Mouse (Mus musculus): Measurements from ENCODE around the gene Gcn1l1. TPM values are rescaled to one million over a fixed set of nuclear protein-coding genes. Genes with fewer than 3 reads are reported as not detected.
"Not testable (repeated sequence)": the region's sequence is repeated elsewhere in the genome, so short reads cannot be mapped to it uniquely, and the experiment has no call there.

Gene Gcn1l1
- polyA plus RNA-seq, 1 experiment from 2014 or later, result 55.6 TPM

DNA sequence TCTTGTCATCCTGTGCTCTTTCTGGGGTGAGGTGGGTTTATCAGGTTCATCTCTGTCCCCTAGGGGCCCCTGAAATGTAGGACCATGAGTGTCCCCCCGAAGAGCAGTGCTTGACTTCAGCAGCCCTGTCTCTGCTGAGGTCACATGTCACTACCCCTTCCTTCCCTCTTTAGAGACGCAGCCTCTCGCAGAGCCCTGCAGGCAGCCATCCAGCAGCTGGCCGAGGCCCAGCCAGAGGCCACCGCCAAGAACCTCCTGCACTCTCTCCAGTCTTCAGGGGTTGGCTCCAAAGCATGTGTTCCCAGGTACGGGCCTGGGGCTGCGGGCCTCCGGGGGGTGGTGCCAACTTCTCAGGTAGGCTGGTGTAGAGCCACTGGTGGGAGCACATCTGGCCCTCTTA is 9.9 kb downstream of the Gcn1l1 start:
- no peak overlapping the region for H3K27ac ChIP-seq (ENCODE audit: low read depth, low read length)
- no peaks in the 10 kb centered on the region for H3K27me3 ChIP-seq (replicated peaks; ENCODE audit: control insufficient read depth, insufficient read depth, low read length)
- no peaks in the 10 kb centered on the region for H3K9me3 ChIP-seq (ENCODE audit: control insufficient read depth, low read length)
- 81% methylated on average over 8 of the region's 8 CpGs for WGBS
- H3K36me3 ChIP-seq (ENCODE audit: control insufficient read depth, insufficient read depth, low read length), result peaks cover 73% of the 10 kb centered on the region
- no peak overlapping the region for H3K4me3 ChIP-seq (ENCODE audit: low read depth, low read length)
- ATAC-seq (replicated peaks; ENCODE audit: low FRiP score) (no peak), DNase-seq (ENCODE audit: low spot score) (no peak)
- H3K4me1 ChIP-seq (replicated peaks; ENCODE audit: control insufficient read depth, insufficient read depth, low read length), result 0 out of 2 replicates have a peak, but pooled peaks cover 2% of the 10 kb centered on the region
- no peak overlapping the region for H3K9ac ChIP-seq (ENCODE audit: low read depth, low read length)
- H3K4me2 ChIP-seq, result no peak overlapping the region

DNA sequence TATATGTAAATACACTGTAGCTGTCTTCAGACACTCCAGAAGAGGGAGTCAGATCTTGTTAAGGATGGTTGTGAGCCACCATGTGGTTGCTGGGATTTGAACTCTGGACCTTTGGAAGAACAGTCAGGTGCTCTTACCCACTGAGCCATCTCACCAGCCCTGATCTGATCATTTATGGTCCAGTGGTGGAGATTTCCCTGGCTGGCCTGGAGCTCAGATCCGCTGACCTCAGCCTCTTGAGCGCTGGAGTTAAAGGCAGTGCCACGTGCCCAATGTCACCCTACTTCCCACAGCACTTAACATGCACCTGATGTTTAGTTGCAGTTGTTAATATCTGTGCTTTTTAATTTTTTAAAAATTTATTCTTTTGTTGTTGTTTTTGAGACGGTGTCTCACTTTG is 12.6 kb downstream of the Gcn1l1 start:
- H3K27ac ChIP-seq (ENCODE audit: low read depth, low read length); H3K9me3 ChIP-seq (ENCODE audit: control insufficient read depth, low read length); H3K4me1 ChIP-seq (replicated peaks; ENCODE audit: control insufficient read depth, insufficient read depth, low read length); H3K27me3 ChIP-seq (replicated peaks; ENCODE audit: control insufficient read depth, insufficient read depth, low read length); H3K9ac ChIP-seq (ENCODE audit: low read depth, low read length); H3K4me3 ChIP-seq (ENCODE audit: low read depth, low read length); ATAC-seq (replicated peaks; ENCODE audit: low FRiP score); DNase-seq (ENCODE audit: low spot score); H3K4me2 ChIP-seq: not testable (repeated sequence)
- WGBS, result 94% methylated on average over 4 of the region's 4 CpGs
- peaks cover 87% of the 10 kb centered on the region for H3K36me3 ChIP-seq (ENCODE audit: control insufficient read depth, insufficient read depth, low read length)

DNA sequence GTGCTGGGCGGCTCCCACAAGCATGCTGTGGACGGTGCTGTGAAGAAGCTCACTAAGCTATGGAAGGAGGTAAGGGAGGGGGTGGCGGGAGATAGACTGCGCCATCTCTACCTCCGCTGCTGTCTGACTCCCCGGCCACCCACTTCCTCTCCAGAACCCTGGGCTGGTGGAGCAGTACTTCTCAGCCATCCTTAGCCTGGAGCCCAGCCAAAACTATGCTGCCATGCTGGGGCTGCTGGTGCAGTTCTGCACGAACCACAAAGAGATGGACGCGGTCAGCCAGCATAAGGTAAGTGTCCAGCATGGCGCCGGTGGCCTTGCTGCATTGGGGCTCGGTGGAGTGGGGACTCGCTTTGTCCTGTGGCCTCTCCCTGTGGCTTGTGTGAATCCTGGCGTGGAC is 13.9 kb downstream of the Gcn1l1 start:
- no peak overlapping the region for H3K27ac ChIP-seq (ENCODE audit: low read depth, low read length)
- 0 out of 2 replicates have a peak, but pooled peaks cover 2% of the 10 kb centered on the region for H3K4me1 ChIP-seq (replicated peaks; ENCODE audit: control insufficient read depth, insufficient read depth, low read length)
- no peak overlapping the region for H3K4me2 ChIP-seq
- H3K9ac ChIP-seq (ENCODE audit: low read depth, low read length), result no peak overlapping the region
- H3K36me3 ChIP-seq (ENCODE audit: control insufficient read depth, insufficient read depth, low read length), result peaks cover 92% of the 10 kb centered on the region
- H3K9me3 ChIP-seq (ENCODE audit: control insufficient read depth, low read length), result peaks cover 11% of the 10 kb centered on the region
- DNase-seq (ENCODE audit: low spot score) (no peak), ATAC-seq (replicated peaks; ENCODE audit: low FRiP score) (no peak)
- H3K27me3 ChIP-seq (replicated peaks; ENCODE audit: control insufficient read depth, insufficient read depth, low read length), result no peaks in the 10 kb centered on the region
- WGBS, result 92% methylated on average over 14 of the region's 14 CpGs
- H3K4me3 ChIP-seq (ENCODE audit: low read depth, low read length), result no peak overlapping the region

DNA sequence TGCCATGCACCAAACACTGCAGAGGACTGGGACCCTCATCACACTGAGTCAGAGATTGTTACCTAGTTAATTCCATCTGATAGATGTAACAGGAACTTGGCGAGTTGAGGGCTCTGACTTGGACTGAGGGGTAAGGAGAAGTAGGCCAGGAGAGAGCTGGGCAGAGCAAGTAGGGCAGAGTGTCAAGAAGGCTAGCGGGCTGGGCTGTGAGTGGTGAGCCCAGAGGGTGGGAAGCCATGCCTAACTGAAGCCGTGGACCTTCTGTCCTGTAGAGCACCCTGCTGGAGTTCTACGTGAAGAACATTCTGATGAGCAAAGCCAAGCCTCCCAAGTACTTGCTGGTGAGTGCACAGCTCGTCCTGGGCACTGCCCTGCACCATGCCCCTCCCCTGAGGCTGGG is 14.3 kb downstream of the Gcn1l1 start:
- no peak for ATAC-seq (replicated peaks; ENCODE audit: low FRiP score)
- Histone ChIP-seq H3K27ac (ENCODE audit: low read depth, low read length) (no peak overlapping the region), H3K4me2 (no peak overlapping the region), H3K27me3 (replicated peaks; ENCODE audit: control insufficient read depth, insufficient read depth, low read length) (no peaks in the 10 kb centered on the region), H3K9ac (ENCODE audit: low read depth, low read length) (no peak overlapping the region), H3K9me3 (ENCODE audit: control insufficient read depth, low read length) (peaks cover 11% of the 10 kb centered on the region), H3K4me3 (ENCODE audit: low read depth, low read length) (no peak overlapping the region), H3K36me3 (ENCODE audit: control insufficient read depth, insufficient read depth, low read length) (peaks cover 92% of the 10 kb centered on the region), H3K4me1 (replicated peaks; ENCODE audit: control insufficient read depth, insufficient read depth, low read length) (no peaks in the 10 kb centered on the region)
- 90% methylated on average over 5 of the region's 5 CpGs for WGBS
- no peak for DNase-seq (ENCODE audit: low spot score)

DNA sequence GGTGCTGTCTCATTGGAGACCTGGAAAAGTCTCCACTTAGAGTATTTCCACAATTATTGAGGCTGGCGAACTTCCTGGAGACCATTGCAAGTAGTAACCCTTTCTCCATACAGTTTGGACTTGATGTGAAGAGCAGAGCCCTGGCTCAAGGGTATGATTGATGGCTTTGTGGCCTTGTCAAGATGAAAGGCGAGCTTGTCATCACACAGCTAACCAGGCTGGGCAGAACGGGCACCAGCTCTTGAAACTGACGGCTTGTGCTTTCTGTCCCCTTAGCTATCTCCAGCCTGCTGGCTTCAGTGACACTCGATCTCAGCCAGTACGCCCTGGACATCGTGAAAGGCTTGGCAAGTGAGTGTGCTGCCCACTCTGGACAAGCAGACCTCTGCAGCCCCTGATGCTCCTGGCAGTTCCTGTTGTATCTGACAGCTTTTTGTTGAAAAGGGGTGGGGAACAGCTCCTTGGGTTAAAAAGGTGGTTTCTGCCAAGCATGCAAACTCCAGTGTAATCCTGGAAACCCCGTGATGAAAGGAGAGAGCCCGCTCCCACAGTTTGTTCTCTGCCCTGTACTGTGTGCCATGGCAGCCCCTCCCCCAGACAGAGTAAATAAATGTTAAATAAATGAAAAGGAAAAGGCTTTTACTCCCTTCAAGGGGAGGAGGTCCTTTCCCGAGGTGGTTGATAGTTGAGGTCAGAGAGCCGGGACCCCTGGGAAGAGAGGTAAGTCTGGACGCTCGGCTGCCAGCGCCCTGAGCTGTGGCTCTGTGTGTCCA is 15.4 kb downstream of the Gcn1l1 start:
- Histone ChIP-seq H3K27me3 (replicated peaks; ENCODE audit: control insufficient read depth, insufficient read depth, low read length) (no peaks in the 10 kb centered on the region), H3K4me1 (replicated peaks; ENCODE audit: control insufficient read depth, insufficient read depth, low read length) (no peaks in the 10 kb centered on the region), H3K4me2 (no peak overlapping the region), H3K27ac (ENCODE audit: low read depth, low read length) (no peak overlapping the region), H3K9ac (ENCODE audit: low read depth, low read length) (no peak overlapping the region), H3K9me3 (ENCODE audit: control insufficient read depth, low read length) (peaks cover 11% of the 10 kb centered on the region), H3K36me3 (ENCODE audit: control insufficient read depth, insufficient read depth, low read length) (peaks cover 92% of the 10 kb centered on the region), H3K4me3 (ENCODE audit: low read depth, low read length) (no peak overlapping the region)
- WGBS, result 86% methylated on average over 14 of the region's 14 CpGs
- no peak for ATAC-seq (replicated peaks; ENCODE audit: low FRiP score)
- no peak for DNase-seq (ENCODE audit: low spot score)

DNA sequence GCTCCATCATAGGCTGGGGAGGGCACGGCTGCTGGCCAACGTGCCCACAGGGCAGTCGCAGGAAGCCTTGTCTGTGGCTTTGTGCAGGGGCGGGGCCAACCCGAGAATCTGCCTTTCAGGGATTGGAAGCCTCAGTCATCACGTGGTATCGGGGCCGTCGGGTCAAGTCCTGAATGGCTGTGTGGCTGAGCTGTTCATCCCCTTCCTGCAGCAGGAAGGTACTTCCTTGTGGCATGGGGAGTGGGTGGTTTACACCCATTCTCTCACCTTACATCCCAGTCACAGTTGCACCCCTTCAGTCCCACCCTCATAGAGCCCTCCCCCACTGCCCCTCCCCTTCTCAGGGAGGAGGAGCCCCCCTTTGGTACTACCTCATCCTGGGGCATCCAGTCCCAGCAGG is 16.6 kb downstream of the Gcn1l1 start:
- no peak overlapping the region for H3K9ac ChIP-seq (ENCODE audit: low read depth, low read length)
- 91% methylated on average over 9 of the region's 9 CpGs for WGBS
- H3K27ac ChIP-seq (ENCODE audit: low read depth, low read length), result no peak overlapping the region
- peaks cover 88% of the 10 kb centered on the region for H3K36me3 ChIP-seq (ENCODE audit: control insufficient read depth, insufficient read depth, low read length)
- no peak for ATAC-seq (replicated peaks; ENCODE audit: low FRiP score)
- no peak overlapping the region for H3K4me2 ChIP-seq
- no peaks in the 10 kb centered on the region for H3K27me3 ChIP-seq (replicated peaks; ENCODE audit: control insufficient read depth, insufficient read depth, low read length)
- H3K4me1 ChIP-seq (replicated peaks; ENCODE audit: control insufficient read depth, insufficient read depth, low read length), result no peaks in the 10 kb centered on the region
- DNase-seq (ENCODE audit: low spot score), result no peak
- peaks cover 11% of the 10 kb centered on the region for H3K9me3 ChIP-seq (ENCODE audit: control insufficient read depth, low read length)
- H3K4me3 ChIP-seq (ENCODE audit: low read depth, low read length), result no peak overlapping the region

DNA sequence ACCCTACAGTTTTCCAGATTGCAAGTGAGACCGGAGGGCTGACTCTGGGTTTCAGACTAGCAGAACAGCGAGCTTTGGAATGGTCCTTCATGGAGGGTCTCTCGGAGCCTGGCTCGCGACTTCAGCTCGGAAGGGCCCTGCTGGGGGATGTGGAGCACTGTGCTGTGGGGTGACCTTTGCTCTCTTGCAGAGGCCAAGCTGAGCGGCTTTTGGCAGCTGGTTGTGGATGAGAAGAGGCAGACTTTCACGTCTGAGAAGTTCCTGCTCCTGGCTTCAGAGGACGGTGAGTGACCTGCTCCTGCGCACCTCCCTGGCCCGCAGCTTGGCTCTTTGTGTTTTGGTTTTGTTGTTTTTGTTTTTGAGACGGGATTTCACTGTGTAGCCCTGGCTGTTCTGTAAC is 20.6 kb downstream of the Gcn1l1 start:
- H3K27me3 ChIP-seq (replicated peaks; ENCODE audit: control insufficient read depth, insufficient read depth, low read length), result no peaks in the 10 kb centered on the region
- no peak overlapping the region for H3K4me2 ChIP-seq
- no peaks in the 10 kb centered on the region for H3K4me1 ChIP-seq (replicated peaks; ENCODE audit: control insufficient read depth, insufficient read depth, low read length)
- ATAC-seq (replicated peaks; ENCODE audit: low FRiP score) (no peak), DNase-seq (ENCODE audit: low spot score) (no peak)
- WGBS, result 81% methylated on average over 12 of the region's 12 CpGs
- peaks cover 11% of the 10 kb centered on the region for H3K9me3 ChIP-seq (ENCODE audit: control insufficient read depth, low read length)
- no peak overlapping the region for H3K9ac ChIP-seq (ENCODE audit: low read depth, low read length)
- no peak overlapping the region for H3K4me3 ChIP-seq (ENCODE audit: low read depth, low read length)
- no peak overlapping the region for H3K27ac ChIP-seq (ENCODE audit: low read depth, low read length)
- H3K36me3 ChIP-seq (ENCODE audit: control insufficient read depth, insufficient read depth, low read length), result peaks cover 82% of the 10 kb centered on the region

DNA sequence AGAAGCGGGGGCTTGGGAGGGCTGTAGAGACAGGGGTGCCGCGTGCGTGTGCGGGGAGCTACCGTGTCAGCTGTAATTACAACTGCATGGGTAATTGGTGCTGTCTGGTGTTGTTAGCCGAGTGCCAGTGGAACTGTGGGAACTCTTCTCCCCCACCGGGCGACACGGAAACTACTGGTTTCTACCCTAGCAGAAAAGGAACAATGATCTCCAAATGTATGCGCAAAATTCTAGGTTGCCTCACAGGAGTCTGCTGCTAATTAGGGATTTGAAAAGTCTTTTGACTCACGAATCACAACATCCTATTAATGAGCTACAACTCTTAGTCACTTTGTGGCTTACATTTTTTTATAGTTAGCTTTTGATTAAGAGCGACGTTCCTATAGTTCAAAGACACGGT is 21.1 kb downstream of the Gcn1l1 start:
- no peak for ATAC-seq (replicated peaks; ENCODE audit: low FRiP score)
- Histone ChIP-seq H3K9ac (ENCODE audit: low read depth, low read length) (no peak overlapping the region), H3K4me3 (ENCODE audit: low read depth, low read length) (no peak overlapping the region), H3K4me2 (no peak overlapping the region), H3K9me3 (ENCODE audit: control insufficient read depth, low read length) (peaks cover 11% of the 10 kb centered on the region), H3K36me3 (ENCODE audit: control insufficient read depth, insufficient read depth, low read length) (peaks cover 78% of the 10 kb centered on the region), H3K27ac (ENCODE audit: low read depth, low read length) (no peak overlapping the region), H3K4me1 (replicated peaks; ENCODE audit: control insufficient read depth, insufficient read depth, low read length) (no peaks in the 10 kb centered on the region), H3K27me3 (replicated peaks; ENCODE audit: control insufficient read depth, insufficient read depth, low read length) (no peaks in the 10 kb centered on the region)
- no peak for DNase-seq (ENCODE audit: low spot score)
- 93% methylated on average over 15 of the region's 15 CpGs for WGBS

DNA sequence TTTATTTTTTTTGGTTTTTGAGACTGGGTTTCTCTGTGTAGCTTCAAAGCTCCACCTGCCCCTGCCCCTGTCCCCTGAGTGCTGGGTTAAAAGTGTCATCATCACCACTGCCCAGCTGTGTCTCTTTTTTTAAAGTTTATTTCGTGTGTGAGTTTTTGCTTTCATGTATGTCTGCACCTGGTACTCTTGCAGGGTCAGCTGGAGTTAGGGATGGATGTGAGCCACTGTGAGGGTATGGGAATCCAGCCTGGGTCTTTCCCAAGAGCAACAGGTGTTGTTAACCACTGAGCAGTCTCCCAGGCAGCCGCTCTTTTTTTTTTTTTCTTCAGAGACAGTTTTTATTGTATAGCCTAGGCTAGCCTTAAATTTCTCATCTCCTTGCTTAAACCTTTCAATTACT is 21.7 kb downstream of the Gcn1l1 start:
- H3K36me3 ChIP-seq (ENCODE audit: control insufficient read depth, insufficient read depth, low read length), result peaks cover 74% of the 10 kb centered on the region

More for the DNA sequence above, 21.7 kb downstream of the Gcn1l1 start:
- H3K9ac ChIP-seq (ENCODE audit: low read depth, low read length), result no peak overlapping the region
- 92% methylated on average over 2 of the region's 2 CpGs for WGBS
- H3K4me1 ChIP-seq (replicated peaks; ENCODE audit: control insufficient read depth, insufficient read depth, low read length), result no peaks in the 10 kb centered on the region
- no peaks in the 10 kb centered on the region for H3K27me3 ChIP-seq (replicated peaks; ENCODE audit: control insufficient read depth, insufficient read depth, low read length)
- ATAC-seq (replicated peaks; ENCODE audit: low FRiP score) (no peak), DNase-seq (ENCODE audit: low spot score) (no peak)
- no peak overlapping the region for H3K4me2 ChIP-seq
- no peak overlapping the region for H3K4me3 ChIP-seq (ENCODE audit: low read depth, low read length)
- H3K27ac ChIP-seq (ENCODE audit: low read depth, low read length), result no peak overlapping the region
- H3K9me3 ChIP-seq (ENCODE audit: control insufficient read depth, low read length), result peaks cover 11% of the 10 kb centered on the region

Data from liver, embryonic 11.5 days (tissue).